Mouse (Mus musculus): Measurements from ENCODE around the gene Fezf1.

GRCm38 (mm10) chr6:23253353-23254311, 5.5 kb upstream of the Fezf1 start:
- no peak for TF ChIP-seq POLR2A (IDR thresholded peaks at IDR 0.05; ENCODE audit: low read depth, low read length)
- TF ChIP-seq CTCF (IDR thresholded peaks at IDR 0.05; ENCODE audit: borderline replicate concordance, insufficient read depth, low read length), result no peak

Data from embryonic fibroblast, embryonic 13.5 days (primary cell).